Mouse (Mus musculus) right cerebral cortex, postnatal 10 days (tissue): ENCODE results near the gene Sbk3.
A peak's percentile ranks its signal among the peaks of the same experiment; 100 is the strongest.

Experiments used
- DNase-seq, 2 experiments: peaks; one replicate each; pipeline ENCODE4 v3.0.0; 2021; ENCODE audit warnings: low spot score in 2 of 2

Sbk3 gene

GRCm38 (mm10) chr7:4993347-4993998 lies 22.5 kb upstream of the Sbk3 start:
- no peak for DNase-seq

GRCm38 (mm10) chr7:4988250-4988649 lies 17.3 kb upstream of the Sbk3 start:
- DNase-seq: no peak

GRCm38 (mm10) chr7:4976832-4977231 lies 5.9 kb upstream of the Sbk3 start:
- DNase-seq: no peak

- no peak for DNase-seq
These were observed 4.5 kb upstream of the Sbk3 start for GRCm38 (mm10) chr7:4975455-4975854.

- no peak for DNase-seq
These were observed 1.5 kb upstream of the Sbk3 start for GRCm38 (mm10) chr7:4972321-4973047.

GRCm38 (mm10) chr7:4971710-4972109 lies 742 bp upstream of the Sbk3 start:
- DNase-seq: no peak

- no peak for DNase-seq
These were observed 6.0 kb downstream of the Sbk3 start for GRCm38 (mm10) chr7:4964988-4965387.

GRCm38 (mm10) chr7:4964272-4964671 lies 6.7 kb downstream of the Sbk3 start, which contains the start of gene Sbk2:
TSS of gene Sbk2 (minus strand) at chr7:4964406.
- peak; percentile 77 to 84 for DNase-seq

GRCm38 (mm10) chr7:4963527-4963926 lies 7.4 kb downstream of the Sbk3 start:
- no peak for DNase-seq

- DNase-seq: no peak
These were observed 13.6 kb downstream of the Sbk3 start for GRCm38 (mm10) chr7:4957361-4957760.

- peak; percentile 51 to 55 for DNase-seq
These were observed 17.0 kb downstream of the Sbk3 start for GRCm38 (mm10) chr7:4953815-4954445.

- DNase-seq: no peak
These were observed 20.2 kb downstream of the Sbk3 start for GRCm38 (mm10) chr7:4950561-4951342.

- no peak for DNase-seq
These were observed 22.6 kb downstream of the Sbk3 start for GRCm38 (mm10) chr7:4948386-4948785.

- no peak for DNase-seq
These were observed 23.1 kb downstream of the Sbk3 start for GRCm38 (mm10) chr7:4947855-4948254.

- peak; percentile 91 for DNase-seq
These were observed 27.6 kb downstream of the Sbk3 start for GRCm38 (mm10) chr7:4943223-4943815.

- DNase-seq: no peak
These were observed 28.3 kb downstream of the Sbk3 start for GRCm38 (mm10) chr7:4942673-4943072.

GRCm38 (mm10) chr7:4940068-4940479 lies 30.9 kb downstream of the Sbk3 start:
- peak; percentile 72 to 85 for DNase-seq

- peak in 1 of 2 experiments; percentile 75 for DNase-seq
These were observed 32.5 kb downstream of the Sbk3 start for GRCm38 (mm10) chr7:4938456-4938855.

GRCm38 (mm10) chr7:4937392-4937791 lies 33.6 kb downstream of the Sbk3 start:
- no peak for DNase-seq

- DNase-seq: no peak
These were observed 34.1 kb downstream of the Sbk3 start for GRCm38 (mm10) chr7:4936832-4937231.

GRCm38 (mm10) chr7:4934160-4934914 lies 36.6 kb downstream of the Sbk3 start:
- no peak for DNase-seq
